Mouse (Mus musculus) liver, postnatal 0 days (tissue): ENCODE data around the gene Dynll1.

Source experiments
- CTCF ChIP-seq: sonication (generic); IDR thresholded peaks from 2 replicates; pipeline ENCODE4 v1.5.1; 2016; ENCODE audit warnings: antibody characterized with exemption, low read depth
- EP300 ChIP-seq: IDR thresholded peaks from 2 replicates; pipeline ENCODE4 v1.6.1; 2016; ENCODE audit warnings: antibody characterized with exemption, low read depth, mild to moderate bottlenecking

- no peak for TF ChIP-seq CTCF
- no peak for TF ChIP-seq EP300
These were observed 39.7 kb downstream of the Dynll1 start for GRCm38 (mm10) chr5:115261141-115261540.
